Mouse (Mus musculus) liver, postnatal 0 days (tissue): ENCODE data around the gene Dennd6b.

Experiments used
- CTCF ChIP-seq: sonication (generic); IDR thresholded peaks from 2 replicates; pipeline ENCODE4 v1.5.1; 2016; ENCODE audit warnings: antibody characterized with exemption, low read depth
- EP300 ChIP-seq: IDR thresholded peaks from 2 replicates; pipeline ENCODE4 v1.6.1; 2016; ENCODE audit warnings: antibody characterized with exemption, low read depth, mild to moderate bottlenecking

DNA sequence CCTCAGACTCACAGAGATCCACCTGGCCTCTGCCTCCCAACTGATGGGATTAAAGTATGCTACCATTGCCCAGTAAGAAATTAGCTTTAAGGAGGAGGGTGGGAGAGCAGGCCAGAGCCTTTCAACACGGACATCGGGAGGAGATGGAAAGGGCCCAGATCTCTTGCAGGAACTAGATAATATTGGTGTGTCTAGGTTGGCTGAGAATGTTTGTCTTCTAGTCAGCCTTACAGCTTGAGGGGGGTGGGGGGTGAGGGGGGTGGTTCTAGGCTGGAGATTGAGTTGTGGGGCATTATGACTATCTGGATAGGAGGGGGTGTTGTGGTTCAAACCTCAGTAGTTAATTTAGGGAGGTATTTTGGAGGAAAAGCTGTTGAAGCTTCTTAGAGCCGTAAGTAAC is 17.2 kb upstream of the Dennd6b start:
- TF ChIP-seq CTCF (no peak), EP300 (no peak)
